Mouse (Mus musculus): ENCODE measurements around the gene Smarca2.

- TF ChIP-seq CTCF (IDR thresholded peaks at IDR 0.05; ENCODE audit: extremely low read depth, insufficient read length, insufficient replicate concordance, low read depth, low read length) (no peak), POLR2A (IDR thresholded peaks at IDR 0.05; ENCODE audit: low read depth, low read length) (no peak)
Observed at GRCm38 (mm10) chr19:26641269-26641668, 36.4 kb downstream of the Smarca2 start.

Measured in small intestine, adult 2 months (tissue).